Mouse (Mus musculus) limb, embryonic 15.5 days (tissue): ENCODE measurements around the gene Ints13. TPM values are rescaled to one million over a fixed set of nuclear protein-coding genes. Genes with fewer than 3 reads are reported as not detected.

Source experiments
- ATAC-seq: fragments of 200-750 bp; cut with Nextera tagmentation; 2 replicates; pipeline ENCODE4 v1.8.0; 2017; ENCODE audit warnings: low read depth, moderate TSS enrichment; ENCODE audit not compliant: insufficient number of reproducible peaks, low FRiP score, low TSS enrichment
- H3K27ac ChIP-seq: fragments of 300-500 bp; sonication (generic); 2 replicates; pipeline ENCODE4 v1.5.1; 2015; ENCODE audit warnings: moderate library complexity, mild to moderate bottlenecking, inconsistent platforms
- H3K27me3 ChIP-seq: fragments of 300-500 bp; sonication (generic); 2 replicates; pipeline ENCODE4 v1.6.1; 2015; ENCODE audit warnings: inconsistent platforms
- H3K36me3 ChIP-seq: fragments of 300-500 bp; sonication (generic); 2 replicates; pipeline ENCODE4 v1.6.1; 2015; ENCODE audit warnings: inconsistent platforms
- H3K4me1 ChIP-seq: fragments of 300-500 bp; sonication (generic); 2 replicates; pipeline ENCODE4 v1.6.1; 2015; ENCODE audit warnings: inconsistent platforms
- H3K4me2 ChIP-seq: fragments of 300-500 bp; sonication (generic); 2 replicates; pipeline ENCODE4 v1.6.1; 2015; ENCODE audit warnings: mild to moderate bottlenecking, inconsistent platforms
- H3K4me3 ChIP-seq: fragments of 300-500 bp; sonication (generic); 2 replicates; pipeline ENCODE4 v1.5.1; 2015; ENCODE audit warnings: mild to moderate bottlenecking, inconsistent platforms
- H3K9ac ChIP-seq: fragments of 300-500 bp; sonication (generic); 2 replicates; pipeline ENCODE4 v1.6.1; 2015; ENCODE audit warnings: inconsistent platforms
- H3K9me3 ChIP-seq: fragments of 300-500 bp; sonication (generic); 2 replicates; pipeline ENCODE4 v1.6.1; 2016; ENCODE audit warnings: inconsistent platforms
- WGBS: fragments of 180-500 bp; shearing (Covaris S2); methylation state at CpG from one replicate; pipeline ENCODE4 v1.1.7; 2015; 5-methylcytosine and 5-hydroxymethylcytosine counted together
- polyA plus RNA-seq: library from polyadenylated mRNA; unstranded; fragments of >200 nt; fragmentation: Nextera tagmentation; extraction: Ambion mirVana; gene quantifications from 2 replicates; pipeline ENCODE4 v1.2.1, GENCODE M21; 2015

Ints13 gene
- polyA plus RNA-seq, 1 experiment from 2014 or later, result 62.9 TPM

DNA sequence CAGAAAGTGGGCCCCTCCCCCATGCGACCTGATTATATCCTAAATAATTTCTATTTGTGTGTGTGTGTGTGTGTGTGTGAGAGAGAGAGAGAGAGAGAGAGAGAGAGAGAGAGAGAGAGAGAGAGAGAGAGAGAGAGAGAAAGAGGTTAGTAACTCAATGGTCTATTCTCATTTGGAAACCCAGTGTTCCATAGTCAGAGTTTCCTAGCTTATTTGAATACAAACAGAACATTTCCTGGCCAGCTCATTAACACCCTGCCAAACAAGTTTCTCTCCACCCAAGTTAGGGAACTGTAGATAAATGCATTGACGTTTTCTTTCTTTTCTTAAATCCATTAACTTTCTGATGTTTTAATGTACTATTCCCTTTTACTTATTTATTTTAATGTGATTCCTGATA, 39.6 kb downstream of the Ints13 start:
- Histone ChIP-seq H3K36me3 (no peaks in the 10 kb centered on the region), H3K27ac (no peak overlapping the region), H3K4me3 (no peak overlapping the region), H3K27me3 (no peaks in the 10 kb centered on the region), H3K9ac (no peak overlapping the region), H3K9me3 (no peaks in the 10 kb centered on the region), H3K4me2 (no peak overlapping the region), H3K4me1 (no peaks in the 10 kb centered on the region)
- 45% methylated on average over 2 of the region's 2 CpGs for whole genome bisulfite sequencing
- ATAC-seq, result no peak

GRCm38 (mm10) chr6:146537111-146537510, 40.5 kb downstream of the Ints13 start:
- no peaks in the 10 kb centered on the region for H3K27me3 ChIP-seq
- no peak for ATAC-seq
- H3K4me1 ChIP-seq, result no peaks in the 10 kb centered on the region
- no peaks in the 10 kb centered on the region for H3K36me3 ChIP-seq
- no peak overlapping the region for H3K9ac ChIP-seq
- no peak overlapping the region for H3K27ac ChIP-seq
- no peaks in the 10 kb centered on the region for H3K9me3 ChIP-seq
- H3K4me2 ChIP-seq, result no peak overlapping the region
- WGBS, result 83% methylated on average over 4 of the region's 4 CpGs
- no peak overlapping the region for H3K4me3 ChIP-seq

DNA sequence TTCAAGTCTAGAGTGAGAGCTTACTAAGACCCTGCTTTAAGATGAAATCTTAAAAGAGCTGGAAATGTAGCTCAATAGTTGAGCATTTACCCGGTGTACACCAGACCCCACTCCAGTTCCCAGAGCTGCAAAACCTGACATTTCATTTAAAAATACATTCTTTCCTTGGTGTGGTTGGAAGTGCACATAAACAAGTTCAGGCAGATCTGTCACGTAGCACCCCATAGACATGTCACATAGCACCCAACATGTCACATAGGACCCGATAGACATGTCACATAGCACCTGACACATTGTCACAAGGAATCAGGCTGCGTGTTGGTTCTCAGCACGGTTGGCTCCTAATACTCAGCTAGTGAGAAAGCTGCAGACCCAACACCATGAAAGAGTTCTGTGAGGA, 42.1 kb downstream of the Ints13 start:
- Histone ChIP-seq H3K4me2 (no peak overlapping the region), H3K9me3 (no peaks in the 10 kb centered on the region), H3K4me3 (no peak overlapping the region), H3K27me3 (no peaks in the 10 kb centered on the region), H3K27ac (no peak overlapping the region), H3K36me3 (no peaks in the 10 kb centered on the region), H3K4me1 (no peaks in the 10 kb centered on the region), H3K9ac (no peak overlapping the region)
- 78% methylated on average over 5 of the region's 5 CpGs for WGBS
- no peak for ATAC-seq

GRCm38 (mm10) chr6:146533146-146533545, 44.5 kb downstream of the Ints13 start:
- 88% methylated on average over 4 of the region's 4 CpGs for WGBS
- H3K9me3 ChIP-seq, result no peaks in the 10 kb centered on the region
- no peaks in the 10 kb centered on the region for H3K27me3 ChIP-seq
- H3K4me2 ChIP-seq, result no peak overlapping the region
- H3K36me3 ChIP-seq, result no peaks in the 10 kb centered on the region
- no peak overlapping the region for H3K9ac ChIP-seq
- ATAC-seq, result no peak
- no peak overlapping the region for H3K27ac ChIP-seq
- no peak overlapping the region for H3K4me3 ChIP-seq
- H3K4me1 ChIP-seq, result no peaks in the 10 kb centered on the region

DNA sequence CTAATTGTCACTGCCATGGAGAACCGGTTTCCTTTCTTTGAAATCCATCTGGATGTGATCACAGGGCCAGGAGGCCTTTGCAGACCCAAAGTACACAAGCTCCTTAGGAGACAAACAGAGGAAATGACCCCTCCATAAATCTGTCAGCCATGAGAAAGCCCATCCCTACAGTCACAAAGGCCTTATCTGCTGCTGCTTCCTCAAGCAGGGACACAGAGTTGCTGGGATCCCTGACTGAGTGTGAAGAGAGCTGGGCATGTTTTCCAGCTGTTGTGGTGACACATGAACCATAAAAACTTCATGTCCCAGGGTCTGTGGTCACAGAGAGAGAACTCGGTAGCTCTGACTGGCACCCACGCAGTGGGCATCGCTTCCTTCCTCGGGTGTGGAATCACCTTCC, 46.9 kb downstream of the Ints13 start:
- Histone ChIP-seq H3K4me1 (no peaks in the 10 kb centered on the region), H3K4me2 (no peak overlapping the region), H3K9me3 (no peaks in the 10 kb centered on the region), H3K4me3 (no peak overlapping the region), H3K36me3 (no peaks in the 10 kb centered on the region), H3K27ac (no peak overlapping the region), H3K27me3 (no peaks in the 10 kb centered on the region), H3K9ac (no peak overlapping the region)
- no peak for ATAC-seq
- WGBS, result 16% methylated on average over 5 of the region's 5 CpGs

GRCm38 (mm10) chr6:146530363-146530762, 47.3 kb downstream of the Ints13 start:
- Histone ChIP-seq H3K4me1 (no peaks in the 10 kb centered on the region), H3K4me2 (no peak overlapping the region), H3K27ac (no peak overlapping the region), H3K36me3 (no peaks in the 10 kb centered on the region), H3K9ac (no peak overlapping the region), H3K4me3 (no peak overlapping the region), H3K9me3 (no peaks in the 10 kb centered on the region), H3K27me3 (no peaks in the 10 kb centered on the region)
- WGBS, result 43% methylated on average over 7 of the region's 7 CpGs
- no peak for ATAC-seq

GRCm38 (mm10) chr6:146527537-146527936, 50.1 kb downstream of the Ints13 start:
- H3K4me1 ChIP-seq, result no peaks in the 10 kb centered on the region
- no peaks in the 10 kb centered on the region for H3K9me3 ChIP-seq
- H3K27me3 ChIP-seq, result no peaks in the 10 kb centered on the region
- no peak overlapping the region for H3K4me3 ChIP-seq
- 69% methylated on average over 2 of the region's 2 CpGs for WGBS
- no peak overlapping the region for H3K9ac ChIP-seq
- no peaks in the 10 kb centered on the region for H3K36me3 ChIP-seq
- no peak overlapping the region for H3K4me2 ChIP-seq
- H3K27ac ChIP-seq, result no peak overlapping the region
- no peak for ATAC-seq

DNA sequence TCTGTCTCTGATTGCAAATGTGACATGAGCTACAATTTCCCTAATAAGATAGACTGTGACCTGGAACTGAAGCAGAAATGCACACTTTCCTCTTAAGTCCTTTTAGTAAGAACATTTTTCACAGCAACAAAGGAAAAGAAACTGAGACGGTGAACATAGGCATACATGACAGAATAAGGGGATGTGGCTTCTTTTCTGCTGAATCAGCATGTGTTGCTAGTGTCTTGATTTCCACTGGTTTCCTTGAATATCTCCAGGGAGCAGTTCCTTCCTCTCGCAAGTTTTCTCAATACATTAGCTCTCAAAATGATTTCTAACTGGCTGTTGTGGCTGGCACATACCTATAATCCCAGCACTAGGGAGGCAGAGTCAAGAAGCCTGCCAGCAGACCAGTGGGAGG, 52.1 kb downstream of the Ints13 start:
- Histone ChIP-seq H3K27me3 (no peaks in the 10 kb centered on the region), H3K27ac (no peak overlapping the region), H3K4me3 (no peak overlapping the region), H3K4me1 (no peaks in the 10 kb centered on the region), H3K4me2 (no peak overlapping the region), H3K9me3 (no peaks in the 10 kb centered on the region), H3K9ac (no peak overlapping the region), H3K36me3 (no peaks in the 10 kb centered on the region)
- 79% methylated on average over 2 of the region's 2 CpGs for WGBS
- ATAC-seq, result no peak

- H3K27ac ChIP-seq, result no peak overlapping the region
- no peak overlapping the region for H3K4me2 ChIP-seq
- H3K36me3 ChIP-seq, result no peaks in the 10 kb centered on the region
- ATAC-seq, result no peak
- no peaks in the 10 kb centered on the region for H3K27me3 ChIP-seq
- no peak overlapping the region for H3K9ac ChIP-seq
- 83% methylated on average over 5 of the region's 5 CpGs for WGBS
- no peaks in the 10 kb centered on the region for H3K9me3 ChIP-seq
- no peak overlapping the region for H3K4me3 ChIP-seq
- no peaks in the 10 kb centered on the region for H3K4me1 ChIP-seq
Observed at GRCm38 (mm10) chr6:146521456-146522245, 56.0 kb downstream of the Ints13 start.

DNA sequence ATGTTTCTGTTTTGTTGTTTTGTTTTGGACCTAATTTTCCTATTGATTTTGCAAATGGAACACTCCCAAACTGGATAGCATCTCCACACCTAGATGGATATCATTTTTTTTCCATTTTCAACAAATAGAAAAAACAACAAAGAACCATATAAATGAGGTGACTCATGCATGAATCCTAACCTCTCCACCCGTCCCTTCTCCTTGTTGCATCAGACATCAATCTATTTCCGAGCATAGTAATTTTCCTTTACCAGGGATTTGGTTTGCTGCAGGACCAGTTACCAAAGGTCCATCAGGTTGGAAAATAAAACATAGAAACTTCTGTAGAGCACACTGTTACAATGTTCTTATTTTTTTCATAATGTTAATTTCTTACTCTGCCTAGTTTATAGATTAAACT, 58.6 kb downstream of the Ints13 start:
- WGBS, result 70% methylated on average over 2 of the region's 2 CpGs
- Histone ChIP-seq H3K4me1 (no peaks in the 10 kb centered on the region), H3K4me3 (no peak overlapping the region), H3K27ac (no peak overlapping the region), H3K9me3 (no peaks in the 10 kb centered on the region), H3K4me2 (no peak overlapping the region), H3K27me3 (no peaks in the 10 kb centered on the region), H3K36me3 (no peaks in the 10 kb centered on the region), H3K9ac (no peak overlapping the region)
- no peak for ATAC-seq

DNA sequence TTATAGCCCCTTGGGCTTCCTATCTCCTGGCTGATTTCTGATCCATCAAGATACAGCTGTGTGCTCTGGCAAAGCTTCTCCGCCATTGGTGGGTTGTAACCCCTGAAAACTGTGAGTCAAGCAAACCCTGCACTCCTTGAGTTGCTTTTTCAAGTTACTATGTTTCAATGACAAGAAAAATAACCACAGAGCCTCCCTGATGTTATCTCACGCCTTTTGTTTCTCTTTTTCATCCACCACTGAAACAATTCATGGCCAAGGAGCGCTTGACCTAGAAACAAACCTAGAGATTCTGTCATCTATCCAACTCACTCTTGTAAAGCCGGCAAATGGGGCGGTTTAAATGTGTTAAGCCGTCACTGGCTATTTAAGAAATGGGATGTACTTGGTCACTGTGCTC, 61.7 kb downstream of the Ints13 start:
- Histone ChIP-seq H3K4me1 (no peaks in the 10 kb centered on the region), H3K27me3 (no peaks in the 10 kb centered on the region), H3K36me3 (no peaks in the 10 kb centered on the region), H3K4me2 (no peak overlapping the region), H3K27ac (no peak overlapping the region), H3K9ac (no peak overlapping the region), H3K9me3 (no peaks in the 10 kb centered on the region), H3K4me3 (no peak overlapping the region)
- ATAC-seq, result no peak
- WGBS, result 75% methylated on average over 6 of the region's 6 CpGs

- no peak for ATAC-seq
- Histone ChIP-seq H3K4me1 (no peaks in the 10 kb centered on the region), H3K4me2 (no peak overlapping the region), H3K36me3 (no peaks in the 10 kb centered on the region), H3K4me3 (no peak overlapping the region), H3K27me3 (no peaks in the 10 kb centered on the region), H3K9ac (no peak overlapping the region), H3K27ac (no peak overlapping the region), H3K9me3 (no peaks in the 10 kb centered on the region)
- WGBS, result 62% methylated on average over 7 of the region's 7 CpGs
Observed at GRCm38 (mm10) chr6:146514531-146514948, 63.1 kb downstream of the Ints13 start.

GRCm38 (mm10) chr6:146513899-146514298, 63.7 kb downstream of the Ints13 start:
- Histone ChIP-seq H3K4me1 (no peaks in the 10 kb centered on the region), H3K4me3 (no peak overlapping the region), H3K27me3 (no peaks in the 10 kb centered on the region), H3K4me2 (no peak overlapping the region), H3K36me3 (no peaks in the 10 kb centered on the region), H3K9me3 (no peaks in the 10 kb centered on the region), H3K27ac (no peak overlapping the region), H3K9ac (no peak overlapping the region)
- ATAC-seq, result no peak
- 65% methylated on average over 5 of the region's 5 CpGs for WGBS
